Mouse (Mus musculus) cortical plate, adult 2 months (tissue): ENCODE measurements around the gene Cryzl1. TPM values are rescaled to one million over a fixed set of nuclear protein-coding genes. Genes with fewer than 3 reads are reported as not detected.
A peak's percentile ranks its signal among the peaks of the same experiment; 100 is the strongest.

ENCODE experiments used
- H3K27ac ChIP-seq: fragments of 200-500 bp; 2 replicates; pipeline ENCODE4 v1.5.1; 2012; ENCODE audit warnings: low read length, control low read depth, inconsistent platforms; ENCODE audit not compliant: insufficient read depth
- H3K4me1 ChIP-seq: fragments of 200-500 bp; 2 replicates; pipeline ENCODE4 v1.6.1; 2011; ENCODE audit warnings: low read length; ENCODE audit not compliant: control insufficient read depth, insufficient read depth
- H3K4me3 ChIP-seq: fragments of 200-500 bp; 2 replicates; pipeline ENCODE4 v1.5.1; 2011; ENCODE audit warnings: mild to moderate bottlenecking, low read length, control low read depth; ENCODE audit not compliant: insufficient read depth
- CTCF ChIP-seq: fragments of 200-500 bp; IDR thresholded peaks from 2 replicates; pipeline ENCODE4 v1.5.1; 2011; ENCODE audit warnings: mild to moderate bottlenecking, control low read depth, low read length; ENCODE audit not compliant: insufficient read depth; ENCODE audit errors: extremely low read depth
- POLR2A ChIP-seq: fragments of 200-500 bp; IDR thresholded peaks from 2 replicates; pipeline ENCODE4 v1.6.1; 2011; ENCODE audit warnings: mild to moderate bottlenecking, low read length, control low read depth; ENCODE audit not compliant: insufficient read depth; ENCODE audit errors: extremely low read depth
- polyA plus RNA-seq: library from polyadenylated mRNA; depleted of rRNA; stranded (reverse); fragments of >200 nt; gene quantifications from 2 replicates; pipeline ENCODE4 v1.2.3, GENCODE M21; 2012

Gene Cryzl1
- polyA plus RNA-seq, 1 experiment = 118 TPM

- Histone ChIP-seq H3K27ac (no peak overlapping the region), H3K4me3 (no peak overlapping the region), H3K4me1 (peaks cover 4% of the 10 kb centered on the region)
- TF ChIP-seq POLR2A = no peak
- peak; percentile 69 for TF ChIP-seq CTCF
Observed at GRCm38 (mm10) chr16:91724247-91724646, 4.5 kb downstream of the Cryzl1 start.

GRCm38 (mm10) chr16:91717399-91717798 is 11.4 kb downstream of the Cryzl1 start:
- no peak overlapping the region for H3K27ac ChIP-seq
- H3K4me3 ChIP-seq = no peak overlapping the region
- peaks cover 2% of the 10 kb centered on the region for H3K4me1 ChIP-seq
- TF ChIP-seq CTCF (no peak), POLR2A (no peak)

- no peak overlapping the region for H3K4me3 ChIP-seq
- H3K27ac ChIP-seq = no peak overlapping the region
- H3K4me1 ChIP-seq = peaks cover 2% of the 10 kb centered on the region
- no peak for TF ChIP-seq POLR2A
- no peak for TF ChIP-seq CTCF
Observed at GRCm38 (mm10) chr16:91716927-91717349, 11.8 kb downstream of the Cryzl1 start.

- Histone ChIP-seq H3K4me3 (no peak overlapping the region), H3K4me1 (peaks cover 1% of the 10 kb centered on the region; the same call in 1 of the 2 replicates), H3K27ac (no peak overlapping the region)
- TF ChIP-seq POLR2A (no peak), CTCF (no peak)
Observed at GRCm38 (mm10) chr16:91710241-91710640, 18.5 kb downstream of the Cryzl1 start.

GRCm38 (mm10) chr16:91704603-91705340 is 24.0 kb downstream of the Cryzl1 start:
- 0 out of 2 replicates have a peak, but pooled peaks have one; percentile 9 for TF ChIP-seq CTCF
- TF ChIP-seq POLR2A = no peak
- Histone ChIP-seq H3K4me1 (peaks cover 3% of the 10 kb centered on the region; the same call in 1 of the 2 replicates), H3K27ac (no peak overlapping the region), H3K4me3 (no peak overlapping the region)

GRCm38 (mm10) chr16:91702771-91703188 is 26.0 kb downstream of the Cryzl1 start:
- TF ChIP-seq POLR2A = no peak
- TF ChIP-seq CTCF = no peak
- H3K4me3 ChIP-seq = no peak overlapping the region
- peaks cover 3% of the 10 kb centered on the region; the same call in 1 of the 2 replicates for H3K4me1 ChIP-seq
- H3K27ac ChIP-seq = no peak overlapping the region

GRCm38 (mm10) chr16:91701908-91702307 is 26.9 kb downstream of the Cryzl1 start:
- TF ChIP-seq POLR2A (no peak), CTCF (no peak)
- Histone ChIP-seq H3K4me3 (no peak overlapping the region), H3K4me1 (peaks cover 3% of the 10 kb centered on the region; the same call in 1 of the 2 replicates), H3K27ac (no peak overlapping the region)

GRCm38 (mm10) chr16:91698995-91699394 is 29.8 kb downstream of the Cryzl1 start:
- no peak overlapping the region for H3K27ac ChIP-seq
- H3K4me3 ChIP-seq = no peak overlapping the region
- H3K4me1 ChIP-seq = no peaks in the 10 kb centered on the region; the same call in 1 of the 2 replicates
- TF ChIP-seq CTCF (no peak), POLR2A (no peak)

- Histone ChIP-seq H3K4me3 (no peak overlapping the region), H3K4me1 (no peaks in the 10 kb centered on the region), H3K27ac (no peak overlapping the region)
- TF ChIP-seq CTCF = no peak
- no peak for TF ChIP-seq POLR2A
Observed at GRCm38 (mm10) chr16:91695108-91695755, 33.5 kb downstream of the Cryzl1 start.
